Mouse (Mus musculus): ENCODE data around the gene Ak2.

DNA sequence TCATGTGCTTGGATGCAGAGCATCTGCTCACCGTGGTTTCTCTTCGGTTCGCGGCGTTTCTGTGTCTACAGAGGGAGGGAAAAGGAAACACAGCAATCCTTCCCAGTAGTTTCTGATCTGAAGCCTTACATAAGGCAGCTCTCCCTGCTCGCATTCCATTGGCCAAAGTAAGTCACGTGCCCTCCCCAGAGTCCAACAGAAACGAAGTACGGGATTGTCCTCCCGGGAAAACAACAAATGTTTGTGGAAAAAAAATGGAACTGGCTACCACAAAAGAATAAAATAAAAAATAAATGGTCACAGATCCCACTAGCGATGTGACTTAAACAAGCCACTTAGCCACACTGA, 10.0 kb upstream of the Ak2 start:
- TF ChIP-seq CTCF (IDR thresholded peaks at IDR 0.05; ENCODE audit: low read depth, low read length) (no peak), POLR2A (IDR thresholded peaks at IDR 0.05; ENCODE audit: extremely low read depth, insufficient read depth, low read length) (no peak)

Data from liver, adult 2 months (tissue).